In the genomic region with DNA sequence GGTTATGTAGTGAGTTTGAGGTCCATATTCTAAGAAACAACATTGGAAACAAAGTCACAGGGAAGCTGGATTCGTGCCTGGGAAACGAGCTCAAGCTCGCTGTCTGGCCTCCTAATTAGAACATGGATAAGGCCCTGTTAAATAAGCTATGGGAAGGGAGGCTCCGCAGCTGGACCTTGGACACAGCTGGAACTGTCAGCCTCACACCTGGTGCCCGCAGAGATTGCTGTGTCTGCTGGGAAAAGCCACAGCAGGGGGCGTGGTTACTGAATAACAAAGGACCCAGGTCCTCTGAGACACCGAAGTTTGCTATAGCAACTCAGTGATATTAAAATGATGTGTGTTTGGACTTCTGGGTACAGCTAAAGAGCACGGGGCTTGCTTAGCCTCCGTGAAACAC, we compare ENCODE assay signal across 15 mouse cellular contexts. TPM values are rescaled to one million over a fixed set of nuclear protein-coding genes. Genes with fewer than 3 reads are reported as not detected.
DNase-seq lines count a peak whose midpoint lies in the region; ATAC-seq and TF ChIP-seq lines count a peak whose summit lies in the region.
"Had no signal": no experiment of that assay in that cellular context is flagged by ENCODE, and none has a peak within 500 bp of the region (broad histone marks: within the 10 kb centered on the region; RNA-seq: fewer than 3 reads in every experiment).

No protein-coding gene starts in this region.

- no peaks in the 10 kb centered on the region for H3K9me3 ChIP-seq in hindbrain, embryonic 11.5 days (ENCODE audit: control insufficient read depth, low read length)
- no peaks in the 10 kb centered on the region for H3K9me3 ChIP-seq in hindbrain, embryonic 13.5 days
- peaks cover 2% of the 10 kb centered on the region for H3K9me3 ChIP-seq in embryonic facial prominence, embryonic 10.5 days
- H3K9me3 ChIP-seq: midbrain, embryonic 13.5 days had no signal

- no peak overlapping the region for H3K9ac ChIP-seq in hindbrain, embryonic 11.5 days (ENCODE audit: low read depth, low read length)
- H3K9ac ChIP-seq in hindbrain, embryonic 13.5 days, result no peak overlapping the region
- H3K9ac ChIP-seq: liver, embryonic 14.5 days; midbrain, embryonic 13.5 days had no signal

- H3K27ac ChIP-seq in hindbrain, embryonic 11.5 days (ENCODE audit: low read depth, low read length), result no peak overlapping the region
- no peak overlapping the region for H3K27ac ChIP-seq in hindbrain, embryonic 13.5 days
- no peak overlapping the region for H3K27ac ChIP-seq in embryonic facial prominence, embryonic 10.5 days (replicated peaks)
- H3K27ac ChIP-seq in small intestine, adult 2 months (ENCODE audit: insufficient read depth, low read depth, low read length), result peak overlapping the region; percentile 50
- H3K27ac ChIP-seq: kidney, postnatal 0 days; liver, embryonic 14.5 days; midbrain, embryonic 13.5 days had no signal

- no peak overlapping the region for H3K4me2 ChIP-seq in hindbrain, embryonic 11.5 days (replicated peaks; ENCODE audit: low read depth, low read length)
- H3K4me2 ChIP-seq in hindbrain, embryonic 13.5 days, result no peak overlapping the region
- H3K4me2 ChIP-seq: heart, embryonic 11.5 days; midbrain, embryonic 13.5 days had no signal

- 0 out of 2 replicates have a peak, but pooled peaks cover 2% of the 10 kb centered on the region for H3K4me1 ChIP-seq in hindbrain, embryonic 11.5 days (replicated peaks; ENCODE audit: control insufficient read depth, insufficient read depth, low read length)
- peaks cover 25% of the 10 kb centered on the region for H3K4me1 ChIP-seq in hindbrain, embryonic 13.5 days (replicated peaks)
- H3K4me1 ChIP-seq in embryonic facial prominence, embryonic 10.5 days, result peaks cover 21% of the 10 kb centered on the region
- peaks cover 5% of the 10 kb centered on the region; the same call in 1 of the 2 replicates for H3K4me1 ChIP-seq in small intestine, adult 2 months (ENCODE audit: control insufficient read depth, insufficient read depth, insufficient read length, low read length)

- no peak overlapping the region for H3K4me3 ChIP-seq in hindbrain, embryonic 11.5 days (ENCODE audit: low read depth, low read length)
- no peak overlapping the region for H3K4me3 ChIP-seq in hindbrain, embryonic 13.5 days
- no peak overlapping the region for H3K4me3 ChIP-seq in embryonic facial prominence, embryonic 10.5 days
- no peak overlapping the region for H3K4me3 ChIP-seq in small intestine, adult 2 months (ENCODE audit: low read depth, low read length)
- H3K4me3 ChIP-seq: midbrain, embryonic 13.5 days had no signal

- peaks cover 3% of the 10 kb centered on the region; the same call in 1 of the 2 replicates for H3K27me3 ChIP-seq in hindbrain, embryonic 11.5 days (ENCODE audit: control insufficient read depth, insufficient read depth, low read length)
- peaks cover 18% of the 10 kb centered on the region for H3K27me3 ChIP-seq in hindbrain, embryonic 13.5 days
- H3K27me3 ChIP-seq in embryonic facial prominence, embryonic 10.5 days (replicated peaks; ENCODE audit: low read depth, poor library complexity, severe bottlenecking), result peaks cover 31% of the 10 kb centered on the region
- H3K27me3 ChIP-seq in small intestine, adult 2 months (ENCODE audit: control insufficient read depth, insufficient read depth, low read length), result no peaks in the 10 kb centered on the region

- TF ChIP-seq POLR2A in small intestine, adult 2 months (IDR thresholded peaks at IDR 0.05; ENCODE audit: low read depth, low read length), result no peak

- DNase-seq in hindbrain, embryonic 11.5 days (ENCODE audit: low spot score), result peak; percentile 48
- peak; percentile 55 for DNase-seq in retina, embryonic 14.5 days (ENCODE audit: low spot score)
- DNase-seq in retina, postnatal 1 day, result no peak
- DNase-seq in embryonic facial prominence, embryonic 10.5 days (ENCODE audit: low spot score), result peak; percentile 28
- DNase-seq in right cerebral cortex, postnatal 10 days (ENCODE audit: low spot score in 2 of 2), result no peak
- DNase-seq: cerebellum, adult 11-12 months; gastrocnemius, postnatal 36 days; heart, postnatal 36 days had no signal

- no peaks in the 10 kb centered on the region for H3K36me3 ChIP-seq in hindbrain, embryonic 11.5 days (ENCODE audit: control insufficient read depth, insufficient read depth, low read length)
- no peaks in the 10 kb centered on the region for H3K36me3 ChIP-seq in hindbrain, embryonic 13.5 days
- H3K36me3 ChIP-seq in embryonic facial prominence, embryonic 10.5 days (replicated peaks), result no peaks in the 10 kb centered on the region
- no peaks in the 10 kb centered on the region for H3K36me3 ChIP-seq in small intestine, adult 2 months (ENCODE audit: control insufficient read depth, insufficient read depth, low read length)
- H3K36me3 ChIP-seq: midbrain, embryonic 13.5 days had no signal

- WGBS in hindbrain, embryonic 11.5 days, result 3% methylated on average over 9 of the region's 9 CpGs
- 6% methylated on average over 9 of the region's 9 CpGs for WGBS in hindbrain, embryonic 13.5 days
- WGBS in embryonic facial prominence, embryonic 10.5 days, result 5% methylated on average over 9 of the region's 9 CpGs
- WGBS in small intestine, adult 2 months, result 14% methylated on average over 9 of the region's 9 CpGs

- ATAC-seq in hindbrain, embryonic 11.5 days (ENCODE audit: low FRiP score), result peak; percentile 48
- no peak for ATAC-seq in hindbrain, embryonic 13.5 days (ENCODE audit: low FRiP score)
- ATAC-seq in activated CD4-positive, CD25-positive, alpha-beta regulatory T cell, adult 4 months, result no peak
- ATAC-seq: midbrain, embryonic 13.5 days had no signal

- no peak for TF ChIP-seq CTCF in small intestine, adult 2 months (IDR thresholded peaks at IDR 0.05; ENCODE audit: extremely low read depth, insufficient read length, insufficient replicate concordance, low read depth, low read length)

RNA-seq across cellular contexts. Expression of gene Uggt1, which starts 6.9 kb away (rescaled TPM):
- polyA plus RNA-seq in hindbrain, embryonic 11.5 days (2014; fragmentation: Nextera tagmentation; extraction: Ambion mirVana), result 76.3 and 97.6 TPM in 2 replicates
- 44.6 and 45.3 TPM in 2 replicates for polyA plus RNA-seq in hindbrain, embryonic 13.5 days (2015; fragmentation: Nextera tagmentation; extraction: Ambion mirVana)
- 44.6 and 51.2 TPM in 2 replicates for polyA plus RNA-seq in embryonic facial prominence, embryonic 10.5 days (2016; fragmentation: Nextera tagmentation; extraction: Ambion mirVana)
- 6.2 and 11.7 TPM in 2 replicates for polyA plus RNA-seq in small intestine, adult 2 months (2012; rRNA removed)
- 10 to 100 TPM; 19.1 to 22.8 TPM for polyA plus RNA-seq in activated CD4-positive, CD25-positive, alpha-beta regulatory T cell, adult 4 months (2017; shearing (Covaris generic))

RNA-seq across cellular contexts. Expression of gene Neurl3, which starts 23.1 kb away (rescaled TPM):
- 0.32 and 1.3 TPM in 2 replicates for polyA plus RNA-seq in hindbrain, embryonic 11.5 days (2014; fragmentation: Nextera tagmentation; extraction: Ambion mirVana)
- polyA plus RNA-seq in hindbrain, embryonic 13.5 days (2015; fragmentation: Nextera tagmentation; extraction: Ambion mirVana), result 1.3 and 1.4 TPM in 2 replicates
- polyA plus RNA-seq in embryonic facial prominence, embryonic 10.5 days (2016; fragmentation: Nextera tagmentation; extraction: Ambion mirVana), result 0.27 and 0.41 TPM in 2 replicates
- 105 and 170 TPM in 2 replicates for polyA plus RNA-seq in small intestine, adult 2 months (2012; rRNA removed)
- polyA plus RNA-seq in activated CD4-positive, CD25-positive, alpha-beta regulatory T cell, adult 4 months (2017; shearing (Covaris generic)), result 10 to 100 TPM; 62.2 to 87.1 TPM

RNA-seq across cellular contexts. Expression of gene Arid5a, which starts 56.1 kb away (rescaled TPM):
- 1.9 and 2.7 TPM in 2 replicates for polyA plus RNA-seq in hindbrain, embryonic 11.5 days (2014; fragmentation: Nextera tagmentation; extraction: Ambion mirVana)
- 3.8 and 4.0 TPM in 2 replicates for polyA plus RNA-seq in hindbrain, embryonic 13.5 days (2015; fragmentation: Nextera tagmentation; extraction: Ambion mirVana)
- polyA plus RNA-seq in embryonic facial prominence, embryonic 10.5 days (2016; fragmentation: Nextera tagmentation; extraction: Ambion mirVana), result 3.3 and 4.5 TPM in 2 replicates
- polyA plus RNA-seq in small intestine, adult 2 months (2012; rRNA removed), result 4.0 and 11.1 TPM in 2 replicates
- polyA plus RNA-seq in activated CD4-positive, CD25-positive, alpha-beta regulatory T cell, adult 4 months (2017; shearing (Covaris generic)), result 10 to 100 TPM; 74.3 to 91.9 TPM

Comparison
In these comparisons a context has a peak if more than half of its experiments do, and no peak if none do; other contexts are left out.
1. DNase-seq: peak in hindbrain, embryonic 11.5 days (single experiment), retina, embryonic 14.5 days (single experiment) and embryonic facial prominence, embryonic 10.5 days (single experiment); none in retina, postnatal 1 day (single experiment) and right cerebral cortex, postnatal 10 days (0 of 2).
2. RNA of gene Neurl3, which starts 23.1 kb away (polyA plus RNA-seq): 105 to 170 TPM in small intestine, adult 2 months and 62.2 to 87.1 TPM in activated CD4-positive, CD25-positive, alpha-beta regulatory T cell, adult 4 months; 1.3 to 1.4 TPM in hindbrain, embryonic 13.5 days, 0.32 to 1.3 TPM in hindbrain, embryonic 11.5 days and 0.27 to 0.41 TPM in embryonic facial prominence, embryonic 10.5 days; every median in the first group is over 10 times any median in the second.